Mouse (Mus musculus) retina, postnatal 1 day (tissue): ENCODE measurements at regions not wholly inside any gene's neighbourhood (a gene's known extent, or its start where the extent isn't known, plus 50 kb on each side); places are given as distances from the start of the nearest gene placed in this dataset.

Experiments used
- DNase-seq: peaks from one replicate; pipeline ENCODE4 v3.0.0-alpha.2; 2012

- peak; percentile 46 for DNase-seq
Measured at GRCm38 (mm10) chr7:72751501-72751917, 445.1 kb upstream of the Mctp2 start.

GRCm38 (mm10) chr7:72753053-72753559, 446.7 kb upstream of the Mctp2 start:
- no peak for DNase-seq

GRCm38 (mm10) chr7:72762711-72763110, 456.3 kb upstream of the Mctp2 start:
- no peak for DNase-seq

GRCm38 (mm10) chr7:72768705-72769104, 462.3 kb upstream of the Mctp2 start:
- no peak for DNase-seq

- DNase-seq, result peak; percentile 80
Measured at GRCm38 (mm10) chr7:72774031-72774770, 467.8 kb upstream of the Mctp2 start.

- DNase-seq, result no peak
Measured at GRCm38 (mm10) chr7:72774771-72775119, 468.3 kb upstream of the Mctp2 start.

GRCm38 (mm10) chr7:72787306-72787705, 480.9 kb upstream of the Mctp2 start:
- no peak for DNase-seq

- no peak for DNase-seq
Measured at GRCm38 (mm10) chr7:72788261-72788660, 481.9 kb upstream of the Mctp2 start.

DNA sequence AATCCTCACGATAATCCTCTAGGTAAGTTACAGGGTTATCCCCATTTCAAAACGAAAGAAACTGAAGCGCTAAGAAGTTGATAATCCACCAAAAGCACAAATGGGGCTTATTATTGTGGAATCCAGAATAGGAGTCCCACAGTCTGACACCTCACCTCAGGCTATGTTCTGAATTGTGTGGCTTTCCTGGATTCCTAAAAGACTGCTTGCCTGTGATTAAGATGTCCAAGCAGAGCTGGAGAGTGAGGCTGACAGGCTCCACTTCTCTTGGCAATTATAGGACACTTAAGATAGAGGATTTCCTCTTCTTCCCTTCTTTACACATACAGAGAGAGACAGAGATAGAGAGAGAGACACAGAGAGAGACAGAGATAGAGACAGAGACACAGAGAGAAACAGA, 515.7 kb upstream of the Mctp2 start:
- no peak for DNase-seq

- no peak for DNase-seq
Measured at GRCm38 (mm10) chr7:72826597-72826996, 520.2 kb upstream of the Mctp2 start.

DNA sequence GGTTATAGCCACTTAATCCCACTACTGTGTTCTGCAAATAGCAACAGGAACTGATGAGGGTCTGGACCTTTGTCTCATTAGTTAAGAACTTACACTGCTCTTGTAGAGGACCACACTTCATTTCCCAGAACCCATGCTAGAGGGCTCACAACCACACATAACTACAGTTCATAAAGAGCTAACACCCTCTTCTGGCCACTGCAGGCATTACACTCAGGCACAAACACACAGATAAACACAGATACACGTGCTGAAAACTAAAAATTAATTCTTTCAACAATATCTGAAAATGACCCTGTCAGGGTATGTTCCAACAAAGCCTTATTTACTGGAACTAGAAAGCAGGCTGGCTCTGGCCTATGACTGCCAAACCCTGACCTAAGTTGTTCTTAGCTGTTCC, 529.0 kb upstream of the Mctp2 start:
- DNase-seq, result no peak

DNA sequence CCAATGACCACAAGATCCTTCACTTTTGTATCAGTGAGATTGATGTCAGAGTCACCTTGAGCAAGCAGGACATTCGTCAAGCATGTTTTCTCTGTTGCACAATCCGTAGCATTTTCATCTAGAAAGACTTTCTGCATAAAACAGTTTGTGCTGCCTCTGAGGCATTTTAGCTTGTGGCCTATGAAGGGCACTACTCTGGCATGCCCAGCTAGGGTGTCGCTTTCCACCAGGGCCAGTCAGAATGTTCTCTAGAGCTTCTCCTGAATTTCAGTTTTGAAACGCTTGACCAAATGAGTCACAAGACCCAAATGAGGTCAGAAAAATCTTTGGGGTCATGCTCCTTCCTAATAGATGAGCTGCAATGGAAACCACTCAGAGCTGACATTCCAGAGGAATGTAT, 529.6 kb upstream of the Mctp2 start:
- DNase-seq, result no peak

DNA sequence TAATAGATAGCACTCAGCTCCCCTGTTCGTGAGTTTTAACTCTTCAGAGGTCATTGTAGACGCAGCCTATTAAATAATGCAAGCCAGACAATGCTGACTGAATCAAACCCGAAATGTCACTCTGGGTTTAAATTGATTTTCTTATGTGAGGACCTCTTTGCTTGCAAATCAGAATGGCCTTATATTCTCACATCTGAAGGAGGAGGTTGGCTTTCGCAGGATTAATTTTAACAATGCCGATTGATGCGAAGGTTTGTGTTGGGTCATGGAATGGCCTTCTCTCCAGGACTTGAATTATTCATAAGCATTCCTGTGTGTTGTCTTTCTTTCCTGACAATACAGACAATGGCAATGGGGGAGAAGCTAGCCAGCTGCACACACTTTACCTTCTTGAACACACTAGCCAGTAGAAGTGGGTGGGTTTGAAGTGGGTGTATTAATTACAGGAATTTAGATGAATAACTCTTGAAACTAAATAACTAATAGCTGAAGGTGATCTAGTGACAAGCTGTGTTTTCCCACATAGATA, 530.1 kb upstream of the Mctp2 start:
- DNase-seq, result no peak

DNA sequence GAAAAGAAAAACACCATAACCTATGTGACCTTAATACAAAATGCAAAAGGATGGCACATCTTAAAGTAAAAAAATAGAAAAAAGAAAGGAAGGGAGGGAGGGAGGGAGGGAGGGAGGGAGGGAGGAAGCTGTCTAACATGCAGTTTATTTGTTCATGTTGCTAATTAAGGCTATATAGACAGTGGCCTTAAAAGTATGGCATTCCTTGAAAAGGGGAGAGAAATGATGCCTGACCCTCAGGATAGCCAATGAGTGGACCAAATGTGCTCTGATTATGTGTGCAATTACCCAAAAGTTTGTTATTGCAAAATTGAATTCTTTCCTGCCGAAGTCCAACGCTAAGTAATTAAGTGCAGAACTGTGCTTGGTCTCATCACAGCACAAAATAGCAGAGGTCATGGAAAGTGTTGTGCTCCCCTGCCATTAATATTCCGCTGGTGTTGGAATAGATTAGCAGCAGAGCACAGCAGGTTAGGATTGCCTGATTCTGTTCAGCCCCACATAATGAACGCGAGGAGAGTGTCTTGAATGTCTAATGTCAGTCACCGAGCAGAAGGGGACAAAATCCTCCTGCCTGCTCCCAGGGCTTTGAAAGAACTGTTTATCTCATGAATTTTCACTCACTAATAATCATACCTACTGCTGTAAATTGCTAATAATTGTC, 531.7 kb upstream of the Mctp2 start:
- DNase-seq, result no peak

- no peak for DNase-seq
Measured at GRCm38 (mm10) chr7:72851346-72851745, 524.0 kb upstream of the Rgma start.

GRCm38 (mm10) chr7:72854501-72855002, 520.8 kb upstream of the Rgma start:
- no peak for DNase-seq

DNA sequence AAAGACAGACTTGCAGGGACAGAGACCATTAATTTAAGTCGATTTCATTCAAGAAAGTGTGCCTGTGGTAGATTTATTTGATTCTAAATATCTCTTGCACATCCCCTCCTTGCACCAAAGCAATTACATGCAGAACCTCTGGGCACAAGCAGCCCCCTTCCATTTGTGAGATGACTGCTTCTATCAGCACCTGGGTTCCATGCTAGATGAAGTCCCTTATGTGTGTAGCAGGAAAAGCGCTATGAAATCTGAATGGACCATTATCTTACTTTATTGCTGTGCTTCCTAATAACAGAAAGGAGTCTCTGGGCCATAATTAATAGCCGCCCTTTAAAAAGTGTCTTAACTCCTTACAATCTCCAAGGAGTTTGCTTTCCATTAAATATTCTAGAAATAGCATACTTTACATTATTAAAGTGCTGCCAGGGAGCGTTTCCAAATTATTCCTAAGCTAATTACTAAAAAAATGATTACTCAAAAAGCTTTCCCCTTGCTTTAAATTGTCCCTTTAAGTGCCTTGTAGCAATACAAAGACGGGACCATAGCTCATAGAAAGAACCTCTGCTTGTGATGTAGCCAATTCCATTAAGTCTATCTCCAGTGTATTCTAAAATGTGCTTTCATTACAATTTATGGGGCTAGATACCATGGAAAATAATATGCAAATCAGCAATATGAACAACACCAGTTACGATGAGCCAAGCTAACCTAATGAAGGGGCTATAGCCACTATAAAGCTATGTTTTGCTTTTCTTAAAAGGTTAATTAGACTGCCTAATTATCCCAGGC, 508.1 kb upstream of the Rgma start:
- no peak for DNase-seq

- DNase-seq, result no peak
Measured at GRCm38 (mm10) chr7:72869068-72869467, 506.2 kb upstream of the Rgma start.

- DNase-seq, result no peak
Measured at GRCm38 (mm10) chr7:72900816-72901215, 474.5 kb upstream of the Rgma start.

DNA sequence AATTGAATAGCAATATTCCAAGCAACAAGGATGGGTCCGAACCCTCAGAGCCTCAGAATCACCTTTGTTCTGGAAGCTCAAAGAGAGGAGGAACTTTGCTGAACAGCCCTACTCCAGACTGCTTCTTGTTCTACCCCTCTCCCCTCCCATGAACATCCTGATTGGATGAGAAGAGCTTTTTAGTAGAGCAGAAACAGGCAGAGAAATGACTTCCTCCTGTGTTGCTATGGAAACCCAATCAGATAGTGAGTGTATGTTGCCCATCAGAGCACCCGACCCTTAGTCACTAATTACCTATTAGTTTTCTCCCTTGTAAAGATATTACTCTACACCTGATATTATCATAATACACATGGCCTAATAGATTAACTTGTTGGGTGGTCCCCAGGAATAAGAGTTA, 469.4 kb upstream of the Rgma start:
- DNase-seq, result peak; percentile 49

- peak; percentile 92 for DNase-seq
Measured at GRCm38 (mm10) chr7:72906536-72906935, 468.8 kb upstream of the Rgma start.

GRCm38 (mm10) chr7:72926772-72927380, 448.4 kb upstream of the Rgma start:
- DNase-seq, result peak; percentile 4

DNA sequence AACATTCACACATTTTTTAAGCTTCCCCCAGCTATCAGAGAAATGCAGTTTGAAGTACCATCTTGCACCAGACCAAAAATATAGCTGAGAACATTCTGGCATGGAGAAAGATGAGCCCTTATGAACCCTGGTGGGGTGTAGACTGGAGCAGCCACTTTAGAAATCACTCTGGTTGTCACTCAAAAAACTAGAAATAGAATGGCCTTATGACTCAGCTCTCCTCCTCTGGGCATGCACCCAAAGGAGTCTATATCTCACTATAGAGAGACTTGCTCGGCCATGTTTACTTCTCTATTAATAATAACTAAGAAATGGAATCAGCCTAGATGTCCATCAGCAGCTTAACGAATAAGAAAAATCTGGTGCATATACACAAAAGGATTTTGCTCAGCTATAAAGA, 436.5 kb upstream of the Rgma start:
- DNase-seq, result no peak
